Mouse (Mus musculus) spleen, adult 18-20 months (tissue): ENCODE measurements around the gene Gm35549.
A peak's percentile ranks its signal among the peaks of the same experiment; 100 is the strongest.

Experiments used
- DNase-seq, 2 experiments: peaks; one replicate each; pipeline ENCODE4 v3.0.0; 2022; ENCODE audit warnings: mixed read lengths in 2 of 2

Gene Gm35549

GRCm38 (mm10) chr9:122823374-122824017 lies 20.3 kb downstream of the Gm35549 start:
- DNase-seq: no peak

- no peak for DNase-seq
Observed at GRCm38 (mm10) chr9:122815239-122815851, 28.5 kb downstream of the Gm35549 start.

- no peak for DNase-seq
Observed at GRCm38 (mm10) chr9:122814775-122815174, 29.1 kb downstream of the Gm35549 start.

DNA sequence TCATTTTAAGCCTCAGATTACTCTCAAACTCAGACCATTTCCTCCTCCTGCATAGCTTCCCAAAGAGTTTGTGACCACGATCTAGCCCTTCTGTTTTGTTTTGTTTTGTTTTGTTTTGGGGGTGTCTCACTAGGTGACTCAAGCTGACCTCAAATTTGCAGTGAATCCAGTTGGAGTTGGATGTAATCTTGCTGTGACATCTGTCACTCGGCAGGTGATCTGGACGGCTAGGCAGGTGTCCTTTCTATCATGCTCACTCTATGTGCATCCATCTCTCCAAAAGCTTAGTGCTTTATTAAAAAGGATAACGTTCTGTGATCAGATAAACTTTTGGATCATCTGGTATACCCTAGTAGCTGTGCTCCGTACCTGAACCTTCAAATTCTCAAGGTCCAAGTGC lies 31.4 kb downstream of the Gm35549 start:
- DNase-seq: no peak

DNA sequence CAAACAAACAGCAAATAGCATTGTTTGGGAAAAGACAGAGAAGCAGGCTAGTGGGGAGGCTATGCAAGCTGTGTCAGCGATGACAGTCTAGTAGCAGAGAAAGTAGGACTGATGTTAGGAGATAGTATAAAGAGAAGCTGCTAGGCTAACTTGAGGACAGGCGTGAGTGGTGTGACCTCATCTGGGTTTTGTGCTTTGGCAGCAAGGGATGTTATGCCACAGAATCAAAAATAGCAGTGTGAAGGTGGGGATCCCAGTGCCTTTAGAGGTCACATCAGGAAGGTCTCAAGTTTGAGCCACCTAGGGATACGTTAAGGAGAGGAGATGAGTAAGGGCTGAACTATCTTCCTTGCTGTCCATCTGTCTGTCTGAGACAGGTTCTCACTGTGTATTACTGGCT lies 33.6 kb downstream of the Gm35549 start:
- DNase-seq: no peak

DNA sequence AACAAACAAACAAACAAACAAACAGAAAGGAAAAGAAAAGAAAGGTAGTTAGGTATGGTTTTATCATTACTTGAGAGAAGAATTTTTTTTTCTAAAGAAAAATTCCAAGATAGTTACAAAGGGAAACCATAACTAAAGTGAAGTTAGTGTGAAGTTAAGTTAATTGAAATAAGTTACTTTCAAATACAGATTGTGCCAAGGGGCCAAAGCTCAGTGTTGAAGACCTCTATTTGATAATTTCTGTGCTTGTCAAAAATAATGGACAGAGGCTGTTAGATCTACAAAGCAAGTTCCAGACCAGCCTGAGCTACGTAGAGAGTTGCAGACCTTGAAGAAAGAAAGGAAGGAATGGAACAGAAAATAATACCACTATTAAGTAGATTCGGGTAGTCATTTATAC lies 36.6 kb downstream of the Gm35549 start:
- DNase-seq: no peak

DNA sequence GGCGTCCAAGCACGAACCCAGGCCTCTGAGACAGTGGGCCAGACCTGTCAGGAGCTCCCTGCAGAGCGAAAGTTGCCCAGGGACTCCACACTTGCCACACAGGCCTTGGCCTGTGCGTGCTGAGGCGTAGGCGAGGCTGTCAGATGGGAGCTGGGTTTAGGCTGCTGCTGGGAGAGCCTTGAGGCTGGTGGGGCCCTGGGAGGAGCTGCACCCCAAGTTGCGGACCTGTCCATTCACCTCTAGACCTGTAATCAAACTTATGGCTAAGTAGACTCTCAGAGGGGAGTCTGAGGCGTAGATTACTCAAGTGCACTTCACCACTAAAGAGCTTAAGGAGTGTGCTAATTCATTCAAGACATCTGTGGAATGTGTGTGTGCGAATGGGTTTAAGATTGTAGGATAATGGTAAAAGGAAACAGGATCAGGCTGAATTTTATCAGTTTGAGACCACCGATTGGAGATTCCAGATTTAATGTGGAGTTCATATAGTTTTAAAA lies 37.9 kb downstream of the Gm35549 start:
- DNase-seq: no peak

- DNase-seq: peak; percentile 85 to 91
Observed at GRCm38 (mm10) chr9:122805053-122805844, 38.6 kb downstream of the Gm35549 start, which contains the start of gene Tcaim. TSS of gene Tcaim (plus strand) at chr9:122805539.

GRCm38 (mm10) chr9:122786534-122786933 lies 57.3 kb downstream of the Gm35549 start:
- DNase-seq: no peak

DNA sequence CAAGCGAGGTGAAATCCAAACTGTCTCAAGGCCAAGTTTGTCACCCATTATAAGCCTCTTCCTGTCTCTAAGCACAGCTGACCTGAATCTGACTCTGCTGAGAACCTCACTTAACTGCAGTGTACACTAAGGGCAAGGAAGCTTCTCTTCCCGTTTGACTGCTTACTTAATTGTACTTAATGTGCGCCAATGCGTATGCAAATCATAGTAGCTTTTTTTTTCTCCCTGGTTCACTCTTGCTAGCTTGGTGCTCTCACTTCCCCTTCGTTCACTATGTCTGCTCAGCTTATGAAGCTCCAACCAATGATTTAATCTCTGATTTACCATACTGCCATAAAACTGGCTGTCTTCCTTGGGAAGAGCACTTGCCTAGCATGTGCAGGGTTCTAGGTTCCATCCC lies 58.6 kb downstream of the Gm35549 start:
- DNase-seq: peak in 1 of 2 experiments; percentile 17
